Mouse (Mus musculus) olfactory bulb, adult 2 months (tissue): Measurements from ENCODE around the gene Tyk2.

Experiments used
- CTCF ChIP-seq: fragments of 200-500 bp; IDR thresholded peaks from 2 replicates; pipeline ENCODE4 v1.5.1; 2012; ENCODE audit warnings: low read depth, mild to moderate bottlenecking, low read length, moderate library complexity; ENCODE audit not compliant: insufficient read depth
- POLR2A ChIP-seq: fragments of 200-500 bp; IDR thresholded peaks from 2 replicates; pipeline ENCODE4 v1.6.1; 2012; ENCODE audit warnings: mild to moderate bottlenecking, low read depth, low read length, moderate library complexity; ENCODE audit not compliant: insufficient read depth

GRCm38 (mm10) chr9:21090972-21091706 is 39.9 kb downstream of the Tyk2 start:
- no peak for TF ChIP-seq CTCF
- no peak for TF ChIP-seq POLR2A
